Mouse (Mus musculus) left cerebral cortex, adult 8-10 months (tissue): ENCODE results near the gene Thap7. TPM values are rescaled to one million over a fixed set of nuclear protein-coding genes. Genes with fewer than 3 reads are reported as not detected.

Source experiments
- DNase-seq, 2 experiments: peaks; one replicate each; pipeline ENCODE4 v3.0.0; 2022; ENCODE audit warnings: low spot score in 2 of 2
- total RNA-seq, 4 experiments: library from RNA; stranded (reverse); gene quantifications; 2 replicates each; pipeline ENCODE4 v1.2.4; 2022

Thap7 gene
- total RNA-seq, 4 experiments from 2014 or later: 40.2 to 45.3 (median 44.4) TPM

GRCm38 (mm10) chr16:17491154-17491553 is 39.8 kb downstream of the Thap7 start:
- no peak for DNase-seq

GRCm38 (mm10) chr16:17489469-17490111 is 41.3 kb downstream of the Thap7 start, which contains the start of gene Aifm3:
Gene Aifm3 (plus strand): TSS chr16:17489611.
- DNase-seq: no peak

GRCm38 (mm10) chr16:17488478-17489468 is 42.2 kb downstream of the Thap7 start:
- no peak for DNase-seq

GRCm38 (mm10) chr16:17486505-17486904 is 44.4 kb downstream of the Thap7 start:
- no peak for DNase-seq

- DNase-seq: no peak
Measured at GRCm38 (mm10) chr16:17481465-17481864, 49.5 kb downstream of the Thap7 start.

- DNase-seq: no peak
Measured at GRCm38 (mm10) chr16:17478331-17478943, 52.5 kb downstream of the Thap7 start.

Other genes starting within 250 kb of the Thap7 start
- 1 to 10 TPM; 2.2 to 4.0 (median 2.7) TPM for gene Serpind1, start 199.8 kb downstream of the Thap7 start, total RNA-seq
- gene Snap29, start 125.2 kb downstream of the Thap7 start, total RNA-seq: 10 to 100 TPM; 16.8 to 18.0 (median 17.1) TPM
- gene Pi4ka, start 124.8 kb downstream of the Thap7 start, total RNA-seq: 100 to 1,000 TPM; 312 to 368 (median 333) TPM
- 10 to 100 TPM; 34.5 to 41.4 (median 34.8) TPM for gene Crkl, start 79.1 kb downstream of the Thap7 start, total RNA-seq
- 100 to 1,000 TPM; 114 to 128 (median 122) TPM for gene Aifm3, start 41.5 kb downstream of the Thap7 start, total RNA-seq
- gene Lztr1, start 22.4 kb downstream of the Thap7 start, total RNA-seq: 100 to 1,000 TPM; 143 to 180 (median 171) TPM
- 1 to 10 TPM in 2 of 4 experiments, under 1 TPM in 2; 0.48 to 1.6 (median 1.2) TPM for gene Lrrc74b, start 30.1 kb upstream of the Thap7 start, total RNA-seq
- gene P2rx6, start 30.7 kb upstream of the Thap7 start, total RNA-seq: 1 to 10 TPM; 1.5 to 2.1 (median 1.7) TPM
- gene Slc7a4, start 52.1 kb upstream of the Thap7 start, total RNA-seq: 10 to 100 TPM; 77.9 to 89.9 (median 88.4) TPM
- 10 to 100 TPM; 50.3 to 73.4 (median 70.3) TPM for gene Smpd4, start 88.2 kb upstream of the Thap7 start, total RNA-seq
- gene Ccdc74a, start 115.3 kb upstream of the Thap7 start, total RNA-seq: 10 to 100 TPM; 28.4 to 32.1 (median 30.0) TPM
- 10 to 100 TPM; 66.4 to 74.0 (median 69.3) TPM for gene Med15, start 201.8 kb upstream of the Thap7 start, total RNA-seq
- 100 to 1,000 TPM in 1 of 4 experiments, 10 to 100 TPM in 3; 82.2 to 105 (median 95.4) TPM for gene Klhl22, start 228.5 kb upstream of the Thap7 start, total RNA-seq